Mouse (Mus musculus) layer of hippocampus, postnatal 14 days (tissue): ENCODE results near the gene Fam57b. TPM values are rescaled to one million over a fixed set of nuclear protein-coding genes. Genes with fewer than 3 reads are reported as not detected.

Experiments
- DNase-seq, 2 experiments: peaks; one replicate each; pipeline ENCODE4 v3.0.0; 2021 to 2022; ENCODE audit warnings: low spot score in 2 of 2, mixed read lengths in 1 of 2
- total RNA-seq, 2 experiments: library from RNA; stranded (reverse); gene quantifications; 2 replicates each; pipeline ENCODE4 v1.2.3; 2021

The Fam57b gene
- total RNA-seq, 2 experiments from 2014 or later: 109 to 112 TPM

- no peak for DNase-seq
Observed at GRCm38 (mm10) chr7:126798127-126799049, 920 bp downstream of the Fam57b start.

- peak; percentile 95 to 99 for DNase-seq
Observed at GRCm38 (mm10) chr7:126799050-126799467, 1.6 kb downstream of the Fam57b start.

- DNase-seq: no peak
Observed at GRCm38 (mm10) chr7:126799468-126800268, 2.2 kb downstream of the Fam57b start.

- DNase-seq: no peak
Observed at GRCm38 (mm10) chr7:126800269-126801056, 3.0 kb downstream of the Fam57b start.

GRCm38 (mm10) chr7:126801057-126801422 lies 3.6 kb downstream of the Fam57b start:
- DNase-seq: no peak

- no peak for DNase-seq
Observed at GRCm38 (mm10) chr7:126802134-126802889, 4.8 kb downstream of the Fam57b start.

- DNase-seq: no peak
Observed at GRCm38 (mm10) chr7:126803181-126803580, 5.7 kb downstream of the Fam57b start.

- no peak for DNase-seq
Observed at GRCm38 (mm10) chr7:126803751-126804150, 6.3 kb downstream of the Fam57b start.

- no peak for DNase-seq
Observed at GRCm38 (mm10) chr7:126806956-126807355, 9.5 kb downstream of the Fam57b start.

- DNase-seq: no peak
Observed at GRCm38 (mm10) chr7:126807405-126807804, 9.9 kb downstream of the Fam57b start.

GRCm38 (mm10) chr7:126808703-126809455 lies 11.4 kb downstream of the Fam57b start:
- DNase-seq: peak; percentile 85 to 91

GRCm38 (mm10) chr7:126809723-126810369 lies 12.4 kb downstream of the Fam57b start:
- no peak for DNase-seq

- DNase-seq: no peak
Observed at GRCm38 (mm10) chr7:126815726-126816222, 18.3 kb downstream of the Fam57b start.

- DNase-seq: no peak
Observed at GRCm38 (mm10) chr7:126816494-126816893, 19.0 kb downstream of the Fam57b start.

- DNase-seq: no peak
Observed at GRCm38 (mm10) chr7:126817595-126817994, 20.1 kb downstream of the Fam57b start.

- DNase-seq: no peak
Observed at GRCm38 (mm10) chr7:126818818-126819217, 21.4 kb downstream of the Fam57b start.

GRCm38 (mm10) chr7:126821835-126822511 lies 24.5 kb downstream of the Fam57b start:
- DNase-seq: peak; percentile 80

GRCm38 (mm10) chr7:126822741-126823140 lies 25.3 kb downstream of the Fam57b start:
- no peak for DNase-seq
